Mouse (Mus musculus): ENCODE measurements around the gene Akap11.

The Akap11 gene

DNA sequence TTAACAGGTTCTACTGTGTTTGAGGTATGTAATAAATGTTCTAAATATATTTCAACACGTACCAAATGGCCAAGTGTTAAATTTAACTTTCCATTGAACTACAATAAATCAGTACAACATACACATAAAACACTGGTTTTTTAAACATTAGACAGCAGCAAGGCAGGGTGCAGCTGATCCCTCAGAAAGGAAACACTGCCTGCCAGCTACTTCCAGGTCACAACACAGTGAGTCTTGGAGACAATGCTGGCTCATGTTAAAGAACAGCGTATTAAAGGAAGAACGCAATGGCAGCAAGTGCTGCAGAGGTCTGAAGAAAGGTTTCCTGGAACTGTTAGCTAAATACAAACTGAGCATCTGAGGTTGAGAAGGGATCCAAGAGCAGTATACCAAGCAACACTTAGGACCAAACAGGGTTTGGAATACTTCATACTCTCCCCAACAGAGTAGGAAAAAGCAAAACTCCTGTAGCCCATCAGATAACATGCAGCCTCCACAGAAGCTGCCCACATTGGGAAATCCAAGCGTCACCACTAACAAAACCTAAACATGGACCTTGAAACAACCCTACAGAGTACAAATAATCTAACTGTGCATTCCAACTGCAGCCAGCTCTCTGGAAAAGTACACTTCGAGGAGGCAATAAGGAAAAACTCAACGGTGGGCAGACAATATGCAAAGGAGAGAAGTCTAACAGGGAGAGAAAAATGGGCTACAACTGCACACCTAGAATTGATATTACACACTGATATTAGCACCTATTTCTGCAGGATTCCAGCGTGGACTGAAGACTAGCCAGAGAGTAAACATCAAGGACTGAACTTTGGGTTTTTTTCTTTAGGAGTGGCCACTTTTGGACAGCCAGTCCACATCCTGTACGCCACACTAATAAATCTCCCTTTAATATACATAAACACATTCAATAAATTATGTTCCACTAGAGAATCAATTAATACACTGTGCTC is 7.9 kb downstream of the Akap11 start:
- DNase-seq (ENCODE audit: low spot score): no peak

DNA sequence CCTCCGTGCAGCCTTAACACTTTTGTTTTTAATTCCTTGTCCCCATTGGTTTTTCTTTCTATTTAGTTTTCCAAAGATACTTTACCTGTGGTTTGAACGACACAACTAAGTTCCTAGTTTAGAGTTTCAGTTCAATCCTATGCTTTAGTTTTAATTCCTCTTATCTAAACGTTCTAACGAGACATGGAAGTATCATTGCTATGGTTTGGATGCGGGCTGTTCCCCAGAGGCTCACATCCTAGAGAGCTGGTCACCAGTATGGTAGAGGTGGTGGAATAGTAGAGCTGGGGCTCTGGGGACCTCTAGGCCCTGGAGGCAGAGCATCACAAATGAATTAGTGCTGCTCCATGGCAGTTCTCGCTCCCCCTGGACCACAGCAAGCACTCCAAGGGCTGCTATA is 9.7 kb downstream of the Akap11 start:
- DNase-seq (ENCODE audit: low spot score): no peak

DNA sequence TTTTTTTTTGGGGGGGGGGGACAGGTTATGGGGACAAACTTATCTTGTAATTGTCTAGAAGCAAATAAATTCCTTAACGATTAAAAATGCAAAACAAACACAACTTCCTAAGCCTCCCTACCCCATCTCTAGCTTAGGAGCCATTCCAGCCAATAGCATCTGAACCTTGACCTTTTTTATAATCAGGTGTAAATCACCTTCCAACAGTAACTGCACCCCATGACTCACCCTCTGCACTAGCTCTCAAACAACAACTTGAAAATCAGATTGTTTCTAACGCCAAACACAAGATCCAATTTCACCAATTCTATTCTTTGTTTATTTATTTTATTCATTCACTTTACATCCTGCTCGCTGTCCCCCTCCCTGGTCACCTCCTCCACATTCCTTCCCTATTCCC is 10.1 kb downstream of the Akap11 start:
- DNase-seq (ENCODE audit: low spot score): no peak

DNA sequence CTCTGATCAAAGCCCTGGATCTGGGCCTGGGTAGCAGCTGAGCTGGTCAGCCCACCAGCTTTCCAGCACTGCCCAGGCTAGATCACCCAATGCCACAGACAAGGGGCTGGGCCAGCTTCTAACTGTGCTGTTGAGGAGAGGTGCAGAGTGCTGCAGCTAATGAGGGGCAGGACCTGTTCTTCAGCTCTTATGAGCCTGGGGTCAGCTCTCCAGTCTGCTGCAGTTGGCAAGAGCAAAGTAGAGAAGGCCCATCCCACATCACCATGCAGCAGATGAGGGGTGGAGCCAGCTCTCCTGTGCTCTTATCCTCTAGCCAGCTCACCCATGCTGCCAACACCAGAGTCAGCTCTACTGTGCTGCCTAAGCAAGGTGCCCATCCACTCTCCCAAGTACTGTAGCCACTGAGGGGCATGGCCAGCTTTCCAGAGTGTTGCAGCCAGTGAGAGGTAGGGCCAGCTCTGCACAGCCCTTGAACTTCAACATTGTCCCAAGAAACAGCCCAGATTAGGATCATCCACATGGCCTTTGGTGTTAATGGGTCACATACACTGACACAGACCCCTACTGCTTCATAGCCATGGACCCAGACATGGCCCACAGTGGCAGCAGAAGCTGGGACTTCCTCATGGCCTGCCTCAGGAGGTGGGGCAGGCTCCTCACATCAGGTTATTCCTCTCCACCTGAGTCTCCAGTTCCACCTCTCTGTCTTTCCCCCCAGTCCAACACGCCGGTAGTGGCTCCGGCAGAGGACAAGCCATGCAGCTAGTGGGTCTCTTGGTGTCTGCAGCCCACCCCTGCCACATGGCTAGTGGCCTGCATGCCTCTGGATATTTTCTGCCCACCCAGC is 10.8 kb downstream of the Akap11 start:
- DNase-seq (ENCODE audit: low spot score): no peak

DNA sequence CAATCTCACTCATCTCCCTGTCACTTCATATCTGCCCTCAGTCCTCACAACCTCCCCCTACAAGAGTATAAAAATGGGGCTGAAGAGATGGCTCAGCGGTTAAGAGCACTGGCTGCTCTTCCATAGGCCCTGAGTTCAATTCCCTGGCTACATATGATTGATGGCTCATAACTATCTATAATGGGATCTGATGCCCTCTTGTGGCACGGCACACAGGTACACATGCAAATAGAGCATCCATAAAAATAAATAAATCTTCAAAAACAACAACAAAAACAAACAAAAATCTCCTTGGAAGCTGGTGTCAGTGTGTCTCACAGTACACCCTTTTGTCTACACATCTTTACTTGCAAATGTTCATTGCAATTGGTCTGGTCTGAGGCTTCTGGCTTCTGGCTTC is 11.5 kb downstream of the Akap11 start:
- DNase-seq (ENCODE audit: low spot score): no peak

DNA sequence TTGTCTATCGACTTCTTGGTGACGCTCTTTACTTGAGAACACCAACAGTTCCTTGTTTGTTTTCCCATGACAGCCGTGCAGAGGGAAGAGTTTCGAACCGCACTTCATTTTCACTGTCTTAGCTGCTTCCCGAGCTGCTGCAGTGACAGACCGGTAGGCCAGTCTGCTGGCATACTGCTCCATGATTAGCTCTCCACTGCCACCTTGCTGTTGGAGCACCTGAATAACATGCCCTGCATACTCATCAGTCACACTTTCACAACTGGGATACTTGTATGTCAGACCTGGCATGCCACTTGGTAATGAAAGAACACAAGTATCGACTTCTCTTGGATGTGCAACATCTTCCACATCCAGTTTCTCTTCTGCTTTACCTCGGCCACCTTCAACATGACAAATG is 25.9 kb downstream of the Akap11 start:
- DNase-seq (ENCODE audit: low spot score): no peak

DNA sequence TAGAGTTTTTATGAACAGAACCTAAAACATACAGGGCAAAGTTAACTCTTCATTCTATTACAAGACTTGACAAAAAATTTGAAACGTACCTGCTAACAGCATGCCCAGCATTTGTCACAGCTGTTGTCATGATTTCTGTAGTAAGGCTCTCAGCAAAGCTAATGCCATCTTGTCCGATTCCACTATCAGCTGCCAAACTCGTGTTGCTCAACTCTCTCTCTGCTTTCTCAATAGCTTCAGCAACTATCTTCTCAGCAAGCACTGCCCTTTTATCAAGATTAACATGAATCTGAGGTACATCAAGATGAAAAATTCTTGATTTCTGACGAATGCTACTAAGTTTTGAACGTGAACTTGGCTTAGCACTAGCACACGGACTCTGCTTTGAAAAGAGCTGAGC is 26.8 kb downstream of the Akap11 start:
- no peak for DNase-seq (ENCODE audit: low spot score)

DNA sequence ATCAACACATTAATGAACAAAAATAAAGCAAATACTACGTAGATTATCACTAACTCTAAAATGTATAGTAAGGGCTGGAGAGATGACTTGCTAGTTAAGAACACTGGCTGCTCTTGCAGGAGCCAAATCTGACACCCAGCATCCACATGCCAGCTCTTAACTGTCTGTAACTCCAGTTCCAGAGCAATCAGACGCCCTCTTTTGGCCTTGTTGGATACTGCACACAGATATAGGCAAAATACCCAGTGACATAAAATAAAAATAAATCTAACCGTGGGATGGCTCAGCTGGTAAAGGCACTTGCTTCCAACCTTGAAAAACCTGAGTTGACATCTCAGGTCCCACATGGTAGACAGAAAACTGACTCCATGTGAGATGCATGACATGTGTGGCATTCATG is 36.0 kb downstream of the Akap11 start:
- no peak for DNase-seq (ENCODE audit: low spot score)

DNA sequence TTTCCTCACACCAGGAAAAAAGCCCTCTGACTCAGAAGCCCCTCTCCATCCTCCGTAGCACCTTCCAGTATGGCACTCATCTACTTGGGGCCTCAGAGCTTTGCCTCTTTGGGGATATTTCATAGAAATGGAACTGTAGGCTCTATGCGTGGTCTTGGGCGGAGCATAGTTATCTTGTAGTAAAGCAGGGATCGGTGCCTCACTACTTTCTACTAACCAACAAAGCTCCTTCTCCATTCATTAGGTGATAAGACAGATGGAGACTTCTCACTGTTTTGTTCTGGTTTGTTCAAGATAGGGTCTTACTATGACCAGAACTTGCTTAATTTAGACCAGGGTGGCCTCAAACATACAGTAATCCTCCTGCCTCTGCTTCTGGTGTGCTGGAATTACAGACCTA is 39.9 kb downstream of the Akap11 start:
- no peak for DNase-seq (ENCODE audit: low spot score)

DNA sequence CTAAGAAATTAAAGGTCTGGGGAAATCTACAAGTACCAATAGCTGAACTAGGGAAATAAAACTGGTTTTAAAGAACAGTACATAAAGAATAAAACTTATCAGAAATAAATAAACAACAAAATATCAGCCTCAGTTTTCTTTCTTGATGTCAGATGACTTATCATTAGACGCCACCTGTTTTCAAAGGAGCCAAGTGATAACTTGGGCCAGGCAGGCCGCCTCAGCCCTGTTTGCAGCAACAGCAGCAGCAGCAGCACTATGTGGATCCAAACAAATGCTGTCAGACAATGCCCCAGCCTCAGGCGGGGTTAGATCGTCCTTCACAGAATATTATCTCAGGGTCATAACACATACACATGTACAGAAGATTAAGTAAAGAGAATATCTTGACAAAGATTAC is 41.4 kb downstream of the Akap11 start:
- no peak for DNase-seq (ENCODE audit: low spot score)

DNA sequence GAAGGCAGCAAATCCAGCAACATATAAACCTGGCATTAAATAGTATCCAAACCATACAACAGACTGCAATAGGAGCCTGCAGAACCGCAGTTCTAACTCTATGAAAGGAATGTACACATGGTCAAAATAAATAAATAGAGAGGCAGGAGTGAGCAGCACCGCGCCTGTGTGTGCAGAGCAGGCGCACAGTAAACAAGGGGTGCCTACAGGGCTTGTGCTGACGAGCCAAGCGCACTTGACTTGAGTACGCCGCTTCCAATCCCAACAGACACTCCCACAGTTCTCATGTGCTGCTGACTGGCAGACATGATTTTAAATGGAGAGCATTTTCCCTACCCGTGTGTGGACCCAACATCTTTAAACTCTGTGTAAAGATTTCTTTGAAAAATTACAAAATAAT is 44.0 kb downstream of the Akap11 start:
- DNase-seq (ENCODE audit: low spot score): no peak

DNA sequence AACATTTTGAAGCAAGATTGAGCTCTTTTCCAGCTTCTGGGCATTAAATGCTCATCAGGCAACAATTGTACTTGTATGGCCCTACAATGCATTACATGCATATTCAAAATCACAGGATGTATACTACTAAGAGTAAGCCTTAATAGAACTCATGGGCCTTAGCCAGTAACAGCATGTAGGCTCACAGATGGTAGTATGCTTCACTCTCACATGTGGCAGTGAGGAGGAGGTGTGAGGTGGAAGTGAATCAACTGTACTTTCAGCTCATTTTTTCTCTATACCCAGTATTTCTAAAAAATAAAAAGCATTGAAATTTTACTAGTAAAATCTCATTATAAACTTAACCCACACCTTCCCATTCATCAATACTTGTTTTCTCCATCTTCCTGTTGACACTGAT is 45.2 kb downstream of the Akap11 start:
- no peak for DNase-seq (ENCODE audit: low spot score)

DNA sequence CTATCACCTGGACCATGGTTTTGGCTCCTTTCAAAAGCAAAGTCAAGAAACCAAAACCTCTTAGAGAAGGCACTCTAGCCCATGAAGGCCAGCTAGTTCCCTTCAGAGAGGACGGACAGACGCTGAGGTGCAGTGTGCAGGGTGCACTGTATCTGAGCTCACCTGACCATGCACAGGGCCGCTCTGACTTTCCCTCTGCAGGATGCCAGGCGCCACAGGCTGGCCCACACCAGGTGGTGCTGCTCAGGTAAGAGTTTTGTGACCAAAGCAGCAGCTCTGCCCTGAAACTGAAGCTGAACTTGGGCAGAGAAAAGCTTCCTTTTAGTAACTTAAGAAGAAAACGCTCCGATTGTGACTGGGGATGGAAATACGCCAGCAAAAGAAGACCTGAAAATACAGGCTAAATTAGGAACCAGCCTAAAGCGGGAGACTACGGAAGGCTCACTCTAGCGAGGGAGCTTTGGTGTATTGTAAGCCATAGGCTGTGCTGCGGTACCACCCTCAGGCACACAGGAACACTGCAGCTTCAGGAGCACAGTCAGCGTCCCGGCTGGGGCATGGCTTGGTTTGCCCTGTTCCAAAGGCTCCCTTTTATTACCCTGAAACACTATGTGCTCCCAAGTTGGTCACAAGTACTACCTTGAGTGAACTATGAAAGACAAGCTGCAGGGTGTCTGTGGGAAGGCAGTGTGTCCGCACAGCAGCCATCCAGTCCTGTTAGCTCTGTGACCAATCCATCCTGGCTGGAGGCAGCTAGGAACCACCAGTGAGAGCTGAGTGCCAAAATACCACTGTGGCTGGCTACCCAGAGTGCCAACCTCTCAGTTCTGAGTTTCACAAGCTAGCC is 54.0 kb downstream of the Akap11 start:
- DNase-seq (ENCODE audit: low spot score): peak; percentile 10

DNA sequence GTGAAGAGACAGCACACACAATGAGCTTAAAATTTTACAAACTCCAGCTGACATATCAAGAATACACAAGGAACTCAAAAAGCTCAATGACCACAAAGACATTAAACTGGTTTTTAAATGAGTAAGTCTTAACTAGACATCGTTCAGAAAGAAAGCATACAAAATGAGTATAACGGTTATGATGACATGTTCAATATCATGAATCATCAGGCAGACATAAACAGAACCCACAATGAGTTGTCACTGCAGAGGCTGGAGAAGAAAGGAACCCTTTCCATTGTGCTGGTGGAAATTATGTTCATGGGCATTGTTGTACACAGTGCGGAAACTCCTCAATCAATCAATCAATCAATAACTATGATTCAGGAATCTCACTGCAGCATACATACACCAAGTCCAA is 62.5 kb downstream of the Akap11 start:
- no peak for DNase-seq (ENCODE audit: low spot score)

DNA sequence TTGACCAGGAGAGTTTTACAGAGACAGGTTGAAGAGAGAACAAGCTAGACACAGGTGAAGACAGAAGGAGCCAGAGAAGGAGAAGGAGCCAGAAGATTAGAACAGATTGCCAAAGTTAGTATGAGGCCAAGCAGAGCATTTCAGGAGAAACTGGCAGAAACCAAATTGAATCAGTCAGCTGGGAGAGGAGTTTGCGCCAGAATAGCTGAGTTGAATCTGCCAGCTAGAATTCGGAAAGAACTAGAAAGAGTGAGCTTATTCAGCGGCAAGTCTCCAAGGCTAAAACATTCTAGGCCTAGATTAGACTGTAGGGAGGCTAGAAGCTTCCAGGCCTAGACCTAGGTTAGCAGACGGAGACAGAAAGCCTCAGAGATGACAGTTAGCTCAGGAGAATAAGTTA is 65.9 kb downstream of the Akap11 start:
- no peak for DNase-seq (ENCODE audit: low spot score)

DNA sequence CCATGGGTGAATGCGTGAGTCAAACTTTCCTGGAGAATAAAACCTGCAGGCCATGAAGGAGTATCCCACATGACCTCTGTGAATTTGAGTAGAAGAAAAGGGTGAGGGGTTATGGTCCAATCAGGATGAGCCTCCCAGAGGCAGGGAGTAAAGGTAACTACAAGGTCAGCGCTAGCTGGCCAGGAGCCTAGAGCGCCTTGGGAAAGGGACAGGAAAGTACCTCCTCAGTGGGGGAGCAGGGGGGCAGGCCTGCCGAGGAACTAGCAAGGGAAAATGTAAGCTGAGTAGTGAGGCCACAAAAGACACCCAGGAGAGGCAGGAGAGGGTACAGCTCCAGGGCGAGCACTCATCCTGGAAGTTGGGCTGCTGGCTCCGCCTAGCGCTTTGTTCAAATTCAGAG is 67.6 kb downstream of the Akap11 start:
- DNase-seq (ENCODE audit: low spot score): no peak

DNA sequence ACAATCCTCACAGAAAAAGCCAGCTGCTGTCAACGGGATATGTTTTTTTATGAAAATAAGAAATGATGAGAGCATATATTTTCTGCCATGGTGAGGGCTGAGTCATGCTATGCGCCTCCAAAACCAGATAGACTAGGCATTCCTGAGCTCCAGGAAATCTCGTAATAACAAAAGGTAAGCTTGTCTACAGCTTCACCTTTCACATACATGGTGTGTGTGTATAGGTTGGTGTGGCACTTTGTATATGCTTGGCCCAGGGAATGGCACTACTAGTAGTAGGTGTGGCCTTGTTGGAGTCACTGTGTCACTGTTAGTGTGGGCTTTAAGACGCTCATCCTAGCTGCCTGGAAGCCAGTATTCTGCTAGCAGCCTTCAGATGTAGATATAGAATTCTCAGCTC is 68.6 kb downstream of the Akap11 start:
- no peak for DNase-seq (ENCODE audit: low spot score)

DNA sequence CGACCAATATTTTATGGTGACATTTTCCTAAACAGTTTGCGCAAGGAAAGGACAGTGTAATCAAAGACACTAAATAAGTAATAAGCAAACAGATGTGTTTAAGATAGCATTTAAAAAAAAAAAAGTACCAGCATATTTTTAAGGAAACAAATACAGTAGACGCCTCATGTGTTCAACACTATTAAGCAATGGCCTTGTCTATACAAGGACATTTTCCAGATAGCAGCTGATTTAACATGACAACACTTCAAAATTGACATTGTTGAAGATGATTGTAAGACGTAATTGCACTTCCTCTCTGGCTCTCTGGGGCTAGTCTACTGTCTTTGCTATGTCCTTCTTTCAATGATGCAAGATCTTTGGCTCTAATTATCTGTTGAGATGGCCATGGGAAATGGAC is 72.3 kb downstream of the Akap11 start:
- no peak for DNase-seq (ENCODE audit: low spot score)

DNA sequence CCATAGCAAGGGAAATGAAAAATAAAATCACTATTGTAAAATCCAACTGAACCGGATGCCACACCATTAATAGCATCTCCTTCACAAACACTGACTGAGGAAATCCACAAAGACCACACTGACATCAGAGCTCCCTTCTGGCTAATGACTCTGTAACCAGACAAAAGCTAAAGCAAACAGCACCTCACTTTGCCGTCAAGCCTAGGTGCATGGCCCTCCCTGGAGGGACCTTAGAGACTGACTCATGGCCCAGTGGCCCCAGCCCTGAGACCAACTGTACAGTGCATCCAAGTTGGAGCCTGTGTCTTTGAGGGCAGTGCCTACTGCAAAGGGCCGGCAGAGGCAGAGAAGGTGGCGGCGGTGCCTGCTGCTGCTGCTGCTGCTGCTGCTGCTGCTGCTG is 77.5 kb downstream of the Akap11 start:
- no peak for DNase-seq (ENCODE audit: low spot score)

DNA sequence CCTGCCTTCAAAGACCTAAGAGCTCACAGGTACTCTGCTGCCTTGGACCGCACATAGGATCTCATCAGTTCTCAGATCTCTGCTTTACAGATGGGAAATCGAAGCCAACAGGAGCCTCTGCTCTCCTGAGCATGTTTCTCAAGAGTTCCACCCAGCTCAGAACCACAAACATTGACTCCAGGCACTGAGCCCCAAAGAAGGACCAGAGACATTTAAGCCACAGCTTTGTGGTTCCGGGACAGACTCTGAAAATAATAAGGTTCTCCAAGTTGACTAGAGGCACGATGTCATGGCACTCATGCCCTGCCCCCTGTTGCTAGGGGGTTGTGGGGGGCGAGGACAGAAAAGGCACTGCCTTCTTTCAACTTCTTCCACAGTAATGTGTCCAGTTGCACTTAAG is 77.9 kb downstream of the Akap11 start:
- no peak for DNase-seq (ENCODE audit: low spot score)

DNA sequence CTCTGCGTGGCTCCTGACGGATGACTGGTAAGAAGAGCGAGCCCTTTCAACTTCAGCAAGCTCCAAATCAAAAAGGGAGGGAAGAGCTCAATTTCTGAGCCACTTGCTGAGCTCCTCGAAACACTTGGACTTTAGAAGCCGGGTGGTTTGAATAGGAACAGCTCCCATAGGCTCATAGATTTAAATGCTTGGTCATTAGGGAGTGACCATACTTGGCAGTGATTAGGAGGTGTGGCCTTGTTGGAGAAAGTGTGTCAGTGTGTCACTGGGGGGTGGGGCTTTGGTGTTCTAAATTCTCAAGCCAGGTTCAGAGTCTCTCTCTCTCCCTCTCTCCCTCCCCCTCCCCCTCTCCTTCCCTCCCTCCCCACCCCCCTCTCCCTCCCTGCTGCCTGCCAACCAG is 81.6 kb downstream of the Akap11 start:
- DNase-seq (ENCODE audit: low spot score): no peak

DNA sequence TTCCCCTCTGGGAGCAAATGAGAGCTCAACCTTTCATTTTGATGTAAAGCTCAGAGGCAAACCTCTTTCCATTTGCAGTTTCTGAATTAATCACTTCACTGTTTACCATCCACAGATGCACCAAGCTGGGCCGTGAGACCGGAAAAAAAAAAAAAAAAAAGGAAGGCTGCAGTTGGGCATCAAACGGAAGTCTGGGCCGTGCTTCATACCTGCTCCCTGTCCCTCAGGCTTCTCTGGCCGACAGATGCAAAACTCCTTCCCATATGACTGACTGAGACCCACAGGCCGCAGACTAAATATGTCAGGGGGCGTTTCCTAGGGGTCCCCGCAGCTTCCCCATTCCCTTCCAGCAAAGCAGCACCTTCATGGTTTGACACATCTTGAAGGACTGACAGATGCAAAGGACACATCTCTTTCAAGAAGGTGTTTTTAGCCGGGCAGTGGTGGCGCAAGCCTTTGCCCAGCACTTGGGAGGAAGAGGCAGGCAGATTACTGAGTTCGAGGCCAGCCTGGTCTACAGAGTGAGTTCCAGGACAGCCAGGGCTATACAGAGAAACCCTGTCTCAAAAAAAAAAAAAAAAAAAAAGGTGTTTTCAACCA is 87.7 kb downstream of the Akap11 start:
- no peak for DNase-seq (ENCODE audit: low spot score)
